ENCODE assay signal across 20 mouse cellular contexts in the genomic region with DNA sequence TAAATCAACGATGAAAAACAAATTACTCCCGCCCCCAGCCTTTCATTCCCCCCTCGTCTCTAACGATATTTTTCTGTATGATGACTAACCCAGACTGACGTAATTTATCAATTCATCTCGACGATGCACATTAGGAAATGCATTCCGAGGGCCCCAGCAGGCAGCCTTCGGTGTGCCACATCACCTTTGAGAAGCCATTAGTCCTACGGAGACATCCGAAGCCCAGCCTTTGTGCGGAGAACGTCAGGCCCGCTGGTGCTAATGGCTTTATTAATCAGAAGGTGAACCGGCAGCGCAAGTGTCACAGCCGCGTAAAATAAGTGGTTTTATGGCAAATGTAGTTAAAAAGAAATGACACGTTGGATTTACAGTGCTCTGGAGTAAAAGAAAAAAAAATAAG.
DNase-seq lines count a peak whose midpoint lies in the region; ATAC-seq and TF ChIP-seq lines count a peak whose summit lies in the region.
"Had no signal": no experiment of that assay in that cellular context is flagged by ENCODE, and none has a peak within 500 bp of the region (broad histone marks: within the 10 kb centered on the region; RNA-seq: fewer than 3 reads in every experiment).

No protein-coding gene starts in this region.

- H3K9me3 ChIP-seq in forebrain, embryonic 14.5 days (replicated peaks; ENCODE audit: control insufficient read depth, low read length), result no peaks in the 10 kb centered on the region
- H3K9me3 ChIP-seq in forebrain, postnatal 0 days (ENCODE audit: low read length), result no peaks in the 10 kb centered on the region
- H3K9me3 ChIP-seq in hindbrain, embryonic 13.5 days, result no peaks in the 10 kb centered on the region
- H3K9me3 ChIP-seq in midbrain, postnatal 0 days (ENCODE audit: low read length), result no peaks in the 10 kb centered on the region
- H3K9me3 ChIP-seq in intestine, embryonic 16.5 days (ENCODE audit: control insufficient read depth, low read length), result no peaks in the 10 kb centered on the region
- H3K9me3 ChIP-seq: limb, embryonic 10.5 days had no signal

- H3K4me1 ChIP-seq in forebrain, embryonic 14.5 days (ENCODE audit: control insufficient read depth, insufficient read depth, low read length), result peaks cover 6% of the 10 kb centered on the region
- 0 out of 2 replicates have a peak, but pooled peaks cover 3% of the 10 kb centered on the region for H3K4me1 ChIP-seq in forebrain, postnatal 0 days (ENCODE audit: insufficient read depth)
- peaks cover 38% of the 10 kb centered on the region for H3K4me1 ChIP-seq in hindbrain, embryonic 13.5 days (replicated peaks)
- no peaks in the 10 kb centered on the region for H3K4me1 ChIP-seq in midbrain, postnatal 0 days (ENCODE audit: insufficient read depth, low read length)
- no peaks in the 10 kb centered on the region for H3K4me1 ChIP-seq in intestine, embryonic 16.5 days (ENCODE audit: control insufficient read depth, insufficient read depth, low read length)

- no peaks in the 10 kb centered on the region for H3K36me3 ChIP-seq in forebrain, embryonic 14.5 days (ENCODE audit: control insufficient read depth, insufficient read depth, low read length)
- no peaks in the 10 kb centered on the region for H3K36me3 ChIP-seq in forebrain, postnatal 0 days (ENCODE audit: insufficient read depth)
- no peaks in the 10 kb centered on the region for H3K36me3 ChIP-seq in hindbrain, embryonic 13.5 days
- no peaks in the 10 kb centered on the region for H3K36me3 ChIP-seq in midbrain, postnatal 0 days (ENCODE audit: insufficient read depth, low read length)
- no peaks in the 10 kb centered on the region for H3K36me3 ChIP-seq in intestine, embryonic 16.5 days (ENCODE audit: control insufficient read depth, insufficient read depth, low read length)
- H3K36me3 ChIP-seq: G1E; limb, embryonic 10.5 days had no signal

- H3K9ac ChIP-seq in forebrain, embryonic 14.5 days (ENCODE audit: low read length), result no peak overlapping the region
- no peak overlapping the region for H3K9ac ChIP-seq in forebrain, postnatal 0 days
- no peak overlapping the region for H3K9ac ChIP-seq in hindbrain, embryonic 13.5 days
- H3K9ac ChIP-seq in midbrain, postnatal 0 days (replicated peaks; ENCODE audit: low read length, poor library complexity, severe bottlenecking), result no peak overlapping the region
- H3K9ac ChIP-seq in intestine, embryonic 16.5 days (ENCODE audit: low read depth, low read length), result no peak overlapping the region
- H3K9ac ChIP-seq: liver, postnatal 0 days had no signal

- no peak overlapping the region for H3K4me3 ChIP-seq in forebrain, embryonic 14.5 days (ENCODE audit: low read depth, low read length)
- H3K4me3 ChIP-seq in forebrain, postnatal 0 days (ENCODE audit: low read depth, low read length), result no peak overlapping the region
- H3K4me3 ChIP-seq in hindbrain, embryonic 13.5 days, result no peak overlapping the region
- H3K4me3 ChIP-seq in midbrain, postnatal 0 days (ENCODE audit: low read depth, low read length), result no peak overlapping the region
- H3K4me3 ChIP-seq in intestine, embryonic 16.5 days (ENCODE audit: low read length), result no peak overlapping the region
- H3K4me3 ChIP-seq: gastrocnemius, adult 2 months; limb, embryonic 10.5 days; myocyte had no signal

- 34% methylated on average over 19 of the region's 19 CpGs for WGBS in forebrain, embryonic 14.5 days
- 34% methylated on average over 19 of the region's 19 CpGs for WGBS in forebrain, postnatal 0 days
- 21% methylated on average over 19 of the region's 19 CpGs for WGBS in hindbrain, embryonic 13.5 days
- 31% methylated on average over 19 of the region's 19 CpGs for WGBS in midbrain, postnatal 0 days
- WGBS in intestine, embryonic 16.5 days, result 68% methylated on average over 19 of the region's 19 CpGs

- DNase-seq in forebrain, embryonic 14.5 days (ENCODE audit: low spot score), result peak; percentile 53
- DNase-seq in forebrain, postnatal 0 days, result no peak
- DNase-seq in MN1 (ENCODE audit: low spot score), result peak; percentile 25
- peak; percentile 31 for DNase-seq in midbrain, postnatal 0 days (ENCODE audit: low spot score)
- no peak for DNase-seq in lung, adult 18-20 months
- DNase-seq: adrenal gland, postnatal 25 days; cerebellum, adult 11-12 months; heart, postnatal 10 days; kidney, adult 2 months; kidney, postnatal 14 days; liver, postnatal 0 days; lung, postnatal 36 days; thymus, postnatal 25 days had no signal

- no peak overlapping the region for H3K27ac ChIP-seq in forebrain, embryonic 14.5 days (ENCODE audit: low read depth, low read length)
- H3K27ac ChIP-seq in forebrain, postnatal 0 days (ENCODE audit: low read depth, low read length), result no peak overlapping the region
- peak overlapping the region; percentile 45; the same call in 1 of the 2 replicates for H3K27ac ChIP-seq in hindbrain, embryonic 13.5 days
- no peak overlapping the region for H3K27ac ChIP-seq in midbrain, postnatal 0 days (ENCODE audit: low read depth, low read length)
- H3K27ac ChIP-seq in intestine, embryonic 16.5 days (ENCODE audit: low read length), result no peak overlapping the region
- H3K27ac ChIP-seq: gastrocnemius, adult 2 months; limb, embryonic 10.5 days had no signal

- H3K27me3 ChIP-seq in forebrain, embryonic 14.5 days (replicated peaks; ENCODE audit: control insufficient read depth, insufficient read depth, low read length), result no peaks in the 10 kb centered on the region
- H3K27me3 ChIP-seq in forebrain, postnatal 0 days (ENCODE audit: insufficient read depth, low read length), result no peaks in the 10 kb centered on the region
- no peaks in the 10 kb centered on the region for H3K27me3 ChIP-seq in hindbrain, embryonic 13.5 days
- no peaks in the 10 kb centered on the region for H3K27me3 ChIP-seq in midbrain, postnatal 0 days (ENCODE audit: insufficient read depth, low read length)
- no peaks in the 10 kb centered on the region for H3K27me3 ChIP-seq in intestine, embryonic 16.5 days (replicated peaks; ENCODE audit: control insufficient read depth, insufficient read depth, low read length)

- ATAC-seq in forebrain, embryonic 14.5 days, result no peak
- no peak for ATAC-seq in forebrain, postnatal 0 days
- ATAC-seq in hindbrain, embryonic 13.5 days (ENCODE audit: low FRiP score), result no peak
- ATAC-seq in midbrain, postnatal 0 days (ENCODE audit: low FRiP score), result no peak
- no peak for ATAC-seq in intestine, embryonic 16.5 days
- ATAC-seq: liver, postnatal 0 days had no signal

- H3K4me2 ChIP-seq in forebrain, embryonic 14.5 days (ENCODE audit: low read length), result peak overlapping the region; percentile 13; the same call in 1 of the 2 replicates
- H3K4me2 ChIP-seq in forebrain, postnatal 0 days (ENCODE audit: low read depth), result no peak overlapping the region
- peak overlapping the region; percentile 24 for H3K4me2 ChIP-seq in hindbrain, embryonic 13.5 days
- H3K4me2 ChIP-seq in midbrain, postnatal 0 days (ENCODE audit: low read depth, low read length, poor library complexity, severe bottlenecking), result peak overlapping the region; percentile 12; the same call in 1 of the 2 replicates
- H3K4me2 ChIP-seq in intestine, embryonic 16.5 days (ENCODE audit: low read depth, low read length), result no peak overlapping the region
- H3K4me2 ChIP-seq: heart, embryonic 11.5 days had no signal

- TF ChIP-seq CTCF in forebrain, postnatal 0 days (IDR thresholded peaks at IDR 0.05; ENCODE audit: low read depth), result no peak
- no peak for TF ChIP-seq CTCF in midbrain, postnatal 0 days (IDR thresholded peaks at IDR 0.05)

Comparison
In these comparisons a context has a peak if more than half of its experiments do, and no peak if none do; other contexts are left out.
1. DNase-seq: peak in forebrain, embryonic 14.5 days (single experiment), MN1 (single experiment) and midbrain, postnatal 0 days (single experiment); none in forebrain, postnatal 0 days (single experiment) and lung, adult 18-20 months (0 of 2).
2. H3K4me2 ChIP-seq: peak in forebrain, embryonic 14.5 days (single experiment), hindbrain, embryonic 13.5 days (single experiment) and midbrain, postnatal 0 days (single experiment); none in forebrain, postnatal 0 days (single experiment) and intestine, embryonic 16.5 days (single experiment).